Mouse (Mus musculus) heart, postnatal 4 days (tissue): ENCODE results near the gene Nav3. TPM values are rescaled to one million over a fixed set of nuclear protein-coding genes. Genes with fewer than 3 reads are reported as not detected.

Source experiments
- DNase-seq: peaks from one replicate; pipeline ENCODE4 v3.0.0; 2021
- total RNA-seq, 2 experiments: library from RNA; stranded (reverse); gene quantifications; 2 replicates each; pipeline ENCODE4 v1.2.3; 2021

Gene Nav3
- total RNA-seq, 2 experiments from 2014 or later = 9.6 to 16.4 TPM

DNA sequence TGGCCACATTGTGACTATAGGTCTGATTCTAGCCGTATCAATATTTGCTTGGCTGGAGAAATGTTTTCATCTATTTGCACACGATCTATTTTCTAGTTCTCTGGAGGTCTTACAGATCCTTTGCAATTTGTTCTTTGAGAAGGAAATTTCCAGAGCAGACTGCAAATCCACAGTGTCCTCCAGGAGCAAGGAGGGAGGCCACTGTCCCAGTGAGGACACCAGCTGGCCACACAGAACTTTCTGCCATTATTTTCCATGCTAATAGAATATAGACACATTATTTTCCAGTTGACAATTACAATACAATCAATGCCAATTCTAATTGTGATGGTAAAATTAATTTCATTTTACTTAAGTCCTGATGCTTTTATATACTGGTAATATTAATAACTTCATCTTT lies 783.1 kb downstream of the Nav3 start:
- DNase-seq = no peak

- no peak for DNase-seq
These were observed 788.6 kb downstream of the Nav3 start for GRCm38 (mm10) chr10:109667453-109667852.

- DNase-seq = peak; percentile 80
These were observed 791.2 kb downstream of the Nav3 start for GRCm38 (mm10) chr10:109664629-109665317.

DNA sequence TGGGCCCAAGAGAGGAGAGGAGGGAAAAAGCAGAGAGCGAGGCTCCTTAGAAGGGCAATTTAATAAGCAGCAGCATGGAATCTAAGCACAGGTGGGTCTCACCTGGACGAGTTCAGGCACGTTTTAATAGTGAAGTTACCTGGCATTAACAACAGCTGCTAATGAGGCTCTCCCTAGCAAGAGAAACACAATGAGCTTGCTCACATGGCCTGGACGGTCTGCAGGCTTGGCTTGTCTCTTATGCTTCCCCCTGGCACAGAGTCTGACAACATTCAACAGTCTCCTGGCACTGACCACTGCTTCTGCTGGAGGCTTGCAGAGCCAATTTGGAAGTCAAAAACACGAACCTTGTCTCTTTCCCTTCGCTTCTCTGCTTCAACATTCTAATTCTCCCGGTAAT lies 804.5 kb downstream of the Nav3 start:
- DNase-seq = no peak

DNA sequence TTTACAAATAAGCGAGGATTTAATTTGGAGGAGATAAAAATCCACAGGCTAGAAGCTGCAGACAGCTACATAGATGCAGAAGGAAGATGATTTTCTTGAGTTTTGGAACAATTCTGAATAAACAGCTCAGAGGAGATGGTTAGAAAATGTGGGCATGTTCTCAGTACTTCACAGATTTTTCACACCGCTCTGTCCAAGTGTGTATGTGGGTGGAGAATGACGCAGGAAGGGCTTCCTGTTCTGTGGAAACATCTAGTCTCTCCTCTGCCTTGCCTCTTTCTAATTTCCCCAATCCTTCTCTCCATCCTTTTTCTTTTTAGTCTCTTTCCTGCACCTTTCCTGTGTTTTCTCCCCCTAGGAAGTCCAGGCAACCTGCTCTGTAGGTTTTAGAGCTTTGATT lies 812.4 kb downstream of the Nav3 start:
- no peak for DNase-seq

DNA sequence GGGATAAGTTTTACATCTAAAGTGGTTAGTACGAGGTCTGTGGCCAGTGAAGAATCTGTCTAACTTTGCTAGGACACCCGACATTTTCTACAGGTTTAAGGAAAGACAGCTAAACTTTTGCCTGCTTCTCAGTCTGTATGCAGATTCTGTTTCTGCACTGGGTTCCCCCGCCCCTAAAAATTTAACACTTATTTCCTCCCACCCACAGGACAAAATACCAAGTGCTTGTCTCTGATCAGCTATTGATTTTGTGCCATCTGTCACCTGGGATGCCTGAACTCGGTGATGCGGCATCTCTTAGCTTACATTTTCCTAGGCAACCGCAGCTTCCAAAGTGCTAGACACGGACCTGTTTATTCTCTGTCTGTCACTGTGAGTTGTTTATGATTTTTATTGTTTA lies 814.2 kb downstream of the Nav3 start:
- DNase-seq = no peak

DNA sequence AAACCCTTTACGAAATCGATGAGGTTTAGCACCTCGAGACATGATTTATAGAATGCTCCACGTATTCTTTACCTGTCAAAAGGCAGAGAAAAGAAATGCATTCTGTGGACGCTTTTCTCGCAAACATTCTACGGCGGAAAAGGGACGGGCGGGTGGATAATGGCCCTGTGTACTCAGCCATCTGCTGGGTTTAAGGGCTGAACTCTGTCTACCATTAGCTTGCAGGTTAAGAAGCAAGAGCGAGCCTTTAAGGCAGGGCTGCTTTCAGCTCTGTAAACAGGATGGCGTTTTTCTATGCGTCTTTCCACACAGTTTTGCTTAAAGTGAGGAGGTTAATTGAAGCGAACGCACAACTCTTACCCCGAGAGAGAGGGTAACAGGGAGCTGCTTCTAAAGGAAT lies 818.3 kb downstream of the Nav3 start:
- no peak for DNase-seq
